Mouse (Mus musculus) hindbrain, embryonic 10.5 days (tissue): ENCODE results near the gene Tm4sf4. TPM values are rescaled to one million over a fixed set of nuclear protein-coding genes. Genes with fewer than 3 reads are reported as not detected.

Source experiments
- DNase-seq: peaks from one replicate; pipeline ENCODE4 v3.0.0-alpha.2; 2017; ENCODE audit warnings: low spot score
- H3K27ac ChIP-seq: fragments of 300-500 bp; sonication (generic); 2 replicates; pipeline ENCODE4 v1.5.1; 2016; ENCODE audit warnings: mild to moderate bottlenecking, moderate library complexity
- H3K27me3 ChIP-seq: fragments of 300-500 bp; sonication (generic); 2 replicates; pipeline ENCODE4 v1.6.1; 2016; ENCODE audit warnings: mild to moderate bottlenecking; ENCODE audit not compliant: poor library complexity, insufficient read depth, severe bottlenecking
- H3K36me3 ChIP-seq: fragments of 300-500 bp; sonication (generic); 2 replicates; pipeline ENCODE4 v1.6.1; 2016; ENCODE audit warnings: mild to moderate bottlenecking, moderate library complexity
- H3K4me1 ChIP-seq: fragments of 300-500 bp; sonication (generic); replicated peaks from 2 replicates; pipeline ENCODE4 v1.6.1; 2016; ENCODE audit warnings: mild to moderate bottlenecking
- H3K4me3 ChIP-seq: fragments of 300-500 bp; sonication (generic); 2 replicates; pipeline ENCODE4 v1.5.1; 2016; ENCODE audit warnings: mild to moderate bottlenecking, moderate library complexity
- H3K9me3 ChIP-seq: fragments of 300-500 bp; sonication (generic); 2 replicates; pipeline ENCODE4 v1.6.1; 2016; ENCODE audit warnings: mild to moderate bottlenecking, moderate library complexity
- WGBS: fragments of 180-500 bp; shearing (Covaris S2); methylation state at CpG from one replicate; pipeline ENCODE4 v1.1.7; 2016; 5-methylcytosine and 5-hydroxymethylcytosine counted together
- polyA plus RNA-seq: library from polyadenylated mRNA; unstranded; fragments of >200 nt; fragmentation: Nextera tagmentation; extraction: Ambion mirVana; gene quantifications from 2 replicates; pipeline ENCODE4 v1.2.1, GENCODE M21; 2016

Tm4sf4 gene
- 0.20 TPM in 1 of 2 replicates, not detected in the other for polyA plus RNA-seq

- Histone ChIP-seq H3K4me3 (no peak within 1 kb of the TSS), H3K27ac (no peak within 1 kb of the TSS), H3K27me3 (no peaks in the 10 kb centered on the region), H3K36me3 (no peaks in the 10 kb centered on the region), H3K4me1 (0 out of 2 replicates have a peak, but pooled peaks cover 5% of the 10 kb centered on the region), H3K9me3 (no peaks in the 10 kb centered on the region)
- 66% methylated on average over 10 of the region's 10 CpGs for WGBS
- no peak for DNase-seq
Observed at GRCm38 (mm10) chr3:57425089-57425730, at the start of gene Tm4sf4. Tm4sf4 (plus strand) TSS chr3:57425314.

- H3K4me1 ChIP-seq: no peaks in the 10 kb centered on the region
- WGBS: 90% methylated on average over 6 of the region's 6 CpGs
- no peaks in the 10 kb centered on the region for H3K27me3 ChIP-seq
- H3K9me3 ChIP-seq: peaks cover 3% of the 10 kb centered on the region; the same call in 1 of the 2 replicates
- H3K36me3 ChIP-seq: no peaks in the 10 kb centered on the region
- no peak overlapping the region for H3K4me3 ChIP-seq
- DNase-seq: no peak
- H3K27ac ChIP-seq: no peak overlapping the region
Observed at GRCm38 (mm10) chr3:57386423-57386822, 38.7 kb upstream of the Tm4sf4 start.

GRCm38 (mm10) chr3:57386895-57387294, 38.2 kb upstream of the Tm4sf4 start:
- no peaks in the 10 kb centered on the region for H3K27me3 ChIP-seq
- WGBS: 77% methylated on average over 2 of the region's 2 CpGs
- no peak overlapping the region for H3K4me3 ChIP-seq
- peaks cover 3% of the 10 kb centered on the region; the same call in 1 of the 2 replicates for H3K9me3 ChIP-seq
- no peaks in the 10 kb centered on the region for H3K36me3 ChIP-seq
- H3K27ac ChIP-seq: no peak overlapping the region
- DNase-seq: no peak
- no peaks in the 10 kb centered on the region for H3K4me1 ChIP-seq

GRCm38 (mm10) chr3:57387593-57387992, 37.5 kb upstream of the Tm4sf4 start:
- peaks cover 3% of the 10 kb centered on the region; the same call in 1 of the 2 replicates for H3K9me3 ChIP-seq
- H3K4me1 ChIP-seq: no peaks in the 10 kb centered on the region
- no peaks in the 10 kb centered on the region for H3K27me3 ChIP-seq
- H3K36me3 ChIP-seq: no peaks in the 10 kb centered on the region
- no peak for DNase-seq
- WGBS: 84% methylated on average over 2 of the region's 2 CpGs
- no peak overlapping the region for H3K4me3 ChIP-seq
- H3K27ac ChIP-seq: no peak overlapping the region

- no peak for DNase-seq
- 92% methylated on average over 4 of the region's 4 CpGs for whole genome bisulfite sequencing
- no peak overlapping the region for H3K4me3 ChIP-seq
- no peak overlapping the region for H3K27ac ChIP-seq
- no peaks in the 10 kb centered on the region for H3K27me3 ChIP-seq
- H3K36me3 ChIP-seq: no peaks in the 10 kb centered on the region
- no peaks in the 10 kb centered on the region for H3K9me3 ChIP-seq
- H3K4me1 ChIP-seq: no peaks in the 10 kb centered on the region
Observed at GRCm38 (mm10) chr3:57411535-57411934, 13.6 kb upstream of the Tm4sf4 start.

GRCm38 (mm10) chr3:57420233-57420632, 4.9 kb upstream of the Tm4sf4 start:
- no peaks in the 10 kb centered on the region for H3K36me3 ChIP-seq
- no peak for DNase-seq
- no peak overlapping the region for H3K4me3 ChIP-seq
- WGBS: 68% methylated on average over 2 of the region's 2 CpGs
- 0 out of 2 replicates have a peak, but pooled peaks cover 2% of the 10 kb centered on the region for H3K4me1 ChIP-seq
- H3K27ac ChIP-seq: no peak overlapping the region
- no peaks in the 10 kb centered on the region for H3K9me3 ChIP-seq
- H3K27me3 ChIP-seq: no peaks in the 10 kb centered on the region

GRCm38 (mm10) chr3:57420660-57421059, 4.5 kb upstream of the Tm4sf4 start:
- H3K27me3 ChIP-seq: no peaks in the 10 kb centered on the region
- H3K36me3 ChIP-seq: no peaks in the 10 kb centered on the region
- no peaks in the 10 kb centered on the region for H3K9me3 ChIP-seq
- no peak for DNase-seq
- H3K4me1 ChIP-seq: 0 out of 2 replicates have a peak, but pooled peaks cover 5% of the 10 kb centered on the region
- H3K4me3 ChIP-seq: no peak overlapping the region
- H3K27ac ChIP-seq: no peak overlapping the region
- WGBS: 83% methylated on average over 1 of the region's 1 CpGs

DNA sequence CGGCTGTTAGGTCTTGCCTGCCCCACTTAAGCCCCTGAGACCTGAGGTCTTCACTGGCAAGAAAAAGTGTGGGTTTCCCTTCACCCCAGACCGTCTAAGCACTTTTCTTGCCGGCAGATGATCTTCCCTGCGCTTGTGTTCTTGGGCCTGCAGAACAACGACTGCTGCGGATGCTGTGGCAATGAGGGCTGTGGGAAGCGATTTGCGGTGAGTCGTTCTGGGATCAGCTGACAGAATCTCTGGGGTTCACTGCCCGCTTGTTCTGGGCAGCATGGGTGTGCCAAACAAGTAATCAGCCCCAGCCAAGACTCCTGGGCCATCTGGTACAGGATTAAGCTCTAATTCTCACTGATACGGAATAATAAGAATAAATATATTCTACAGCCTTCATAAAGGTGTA, 1.2 kb downstream of the Tm4sf4 start:
- H3K36me3 ChIP-seq: no peaks in the 10 kb centered on the region
- no peaks in the 10 kb centered on the region for H3K27me3 ChIP-seq
- no peak for DNase-seq
- H3K27ac ChIP-seq: no peak overlapping the region
- 0 out of 2 replicates have a peak, but pooled peaks cover 5% of the 10 kb centered on the region for H3K4me1 ChIP-seq
- no peak overlapping the region for H3K4me3 ChIP-seq
- H3K9me3 ChIP-seq: no peaks in the 10 kb centered on the region
- WGBS: 91% methylated on average over 11 of the region's 11 CpGs

DNA sequence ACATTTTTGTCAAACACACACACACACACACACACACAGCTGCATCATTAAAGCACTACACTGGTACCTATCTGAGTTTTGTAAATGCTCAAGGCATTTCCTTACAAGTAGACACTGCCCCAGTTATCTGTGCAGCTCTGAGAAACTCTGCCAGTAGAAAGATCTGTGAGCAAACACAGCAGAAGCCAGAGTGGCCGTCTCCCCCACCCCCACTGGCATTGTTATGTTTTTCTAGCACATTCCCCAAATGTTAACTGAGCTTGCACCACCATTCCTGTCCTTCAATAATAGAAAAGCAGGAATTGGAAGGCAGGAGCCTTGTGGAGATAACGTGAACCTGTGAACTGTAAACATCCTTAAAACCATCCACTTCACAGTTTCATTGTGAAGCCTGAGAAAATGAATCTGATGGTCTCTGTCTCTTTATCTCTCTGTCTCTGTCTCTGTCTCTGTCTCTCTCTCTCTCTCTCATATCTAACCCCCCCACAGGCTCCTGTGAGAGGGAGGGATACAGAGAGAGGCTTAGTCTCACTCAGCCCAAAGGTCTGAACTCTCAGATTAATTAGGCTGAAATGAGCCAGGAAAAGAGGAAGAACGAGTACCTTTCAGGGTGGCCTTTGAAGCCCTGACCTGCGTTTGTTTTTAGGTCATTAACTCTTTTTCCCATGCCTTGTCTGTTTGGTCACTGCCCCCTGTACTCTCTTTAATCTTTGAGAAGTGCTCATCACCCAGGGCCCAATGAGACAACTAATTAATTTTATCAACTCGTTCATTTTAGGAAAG, 3.8 kb downstream of the Tm4sf4 start:
- H3K9me3 ChIP-seq: no peaks in the 10 kb centered on the region
- H3K27ac ChIP-seq: no peak overlapping the region
- no peaks in the 10 kb centered on the region for H3K27me3 ChIP-seq
- H3K4me3 ChIP-seq: no peak overlapping the region
- WGBS: 56% methylated on average over 5 of the region's 5 CpGs
- 0 out of 2 replicates have a peak, but pooled peaks cover 5% of the 10 kb centered on the region for H3K4me1 ChIP-seq
- DNase-seq: peak; percentile 20
- no peaks in the 10 kb centered on the region for H3K36me3 ChIP-seq

GRCm38 (mm10) chr3:57429486-57429885, 4.4 kb downstream of the Tm4sf4 start:
- 0 out of 2 replicates have a peak, but pooled peaks cover 4% of the 10 kb centered on the region for H3K4me1 ChIP-seq
- H3K27me3 ChIP-seq: no peaks in the 10 kb centered on the region
- DNase-seq: no peak
- no peaks in the 10 kb centered on the region for H3K36me3 ChIP-seq
- 76% methylated on average over 4 of the region's 4 CpGs for WGBS
- H3K9me3 ChIP-seq: no peaks in the 10 kb centered on the region
- H3K4me3 ChIP-seq: no peak overlapping the region
- H3K27ac ChIP-seq: no peak overlapping the region

DNA sequence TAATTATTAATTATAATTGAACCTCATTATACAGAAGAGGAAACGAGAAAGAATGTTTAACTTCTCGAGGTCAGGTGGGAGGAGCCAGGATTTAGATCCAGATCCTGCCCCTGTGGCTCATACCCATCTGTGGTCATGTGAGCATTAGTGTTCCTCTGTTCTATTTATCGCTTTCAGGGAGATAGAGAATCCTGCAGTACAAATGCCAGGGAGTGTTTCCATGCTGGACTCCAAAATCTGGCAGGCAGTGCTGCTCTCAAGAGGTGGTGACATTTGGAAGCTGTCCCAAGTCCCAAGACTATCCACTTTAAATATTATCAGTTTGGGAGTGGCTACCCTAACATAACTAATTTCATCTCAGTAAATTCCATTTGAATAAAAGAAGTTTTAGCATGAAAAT, 6.6 kb downstream of the Tm4sf4 start:
- no peaks in the 10 kb centered on the region for H3K27me3 ChIP-seq
- no peaks in the 10 kb centered on the region for H3K4me1 ChIP-seq
- 87% methylated on average over 3 of the region's 3 CpGs for WGBS
- no peaks in the 10 kb centered on the region for H3K36me3 ChIP-seq
- H3K27ac ChIP-seq: no peak overlapping the region
- H3K4me3 ChIP-seq: no peak overlapping the region
- H3K9me3 ChIP-seq: no peaks in the 10 kb centered on the region
- DNase-seq: no peak

GRCm38 (mm10) chr3:57435364-57435763, 10.2 kb downstream of the Tm4sf4 start:
- 79% methylated on average over 8 of the region's 8 CpGs for WGBS
- Histone ChIP-seq H3K36me3 (no peaks in the 10 kb centered on the region), H3K27me3 (no peaks in the 10 kb centered on the region), H3K4me3 (no peak overlapping the region), H3K27ac (no peak overlapping the region), H3K4me1 (no peaks in the 10 kb centered on the region), H3K9me3 (no peaks in the 10 kb centered on the region)
- no peak for DNase-seq

DNA sequence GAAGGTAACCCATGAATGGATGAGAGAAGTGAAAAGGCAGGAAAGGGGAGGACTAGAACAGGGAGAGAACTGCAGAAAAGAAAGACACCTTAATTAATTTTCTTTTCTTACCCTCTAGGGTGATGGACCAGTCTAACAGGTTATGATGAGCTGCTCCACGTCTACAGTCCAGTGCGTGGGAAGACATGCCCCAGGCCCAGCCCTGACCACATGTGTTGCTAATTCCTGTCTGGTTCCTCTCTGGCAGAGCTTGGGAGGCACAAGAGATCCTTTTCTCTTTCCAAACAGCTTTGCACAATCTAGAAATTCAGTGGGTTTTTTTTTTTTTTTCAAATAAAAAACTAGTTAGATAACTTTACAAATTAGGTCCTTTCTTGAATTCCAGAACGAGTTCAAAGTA, 15.8 kb downstream of the Tm4sf4 start:
- no peak overlapping the region for H3K27ac ChIP-seq
- H3K4me1 ChIP-seq: no peaks in the 10 kb centered on the region
- H3K4me3 ChIP-seq: no peak overlapping the region

More for the DNA sequence above, 15.8 kb downstream of the Tm4sf4 start:
- H3K27me3 ChIP-seq: no peaks in the 10 kb centered on the region
- 78% methylated on average over 3 of the region's 3 CpGs for whole genome bisulfite sequencing
- DNase-seq: no peak
- no peaks in the 10 kb centered on the region for H3K9me3 ChIP-seq
- no peaks in the 10 kb centered on the region for H3K36me3 ChIP-seq
